Mouse (Mus musculus) forebrain, embryonic 11.5 days (tissue): ENCODE results near the gene Plcxd3. TPM values are rescaled to one million over a fixed set of nuclear protein-coding genes. Genes with fewer than 3 reads are reported as not detected.
A peak's percentile ranks its signal among the peaks of the same experiment; 100 is the strongest.

Source experiments
- ATAC-seq: fragments of 200-750 bp; cut with Nextera tagmentation; replicated peaks from 2 replicates; pipeline ENCODE4 v1.8.0; 2017; ENCODE audit warnings: moderate TSS enrichment; ENCODE audit not compliant: low FRiP score
- DNase-seq: peaks from one replicate; pipeline ENCODE4 v3.0.0-alpha.2; 2017; ENCODE audit warnings: low spot score
- H3K27ac ChIP-seq: fragments of 300-500 bp; sonication (generic); 2 replicates; pipeline ENCODE4 v1.5.1; 2014; ENCODE audit warnings: low read depth, low read length
- H3K27me3 ChIP-seq: fragments of 300-500 bp; sonication (generic); 2 replicates; pipeline ENCODE4 v1.6.1; 2014; ENCODE audit warnings: mild to moderate bottlenecking, low read length, mixed read lengths; ENCODE audit not compliant: control insufficient read depth, insufficient read depth
- H3K36me3 ChIP-seq: fragments of 300-500 bp; sonication (generic); 2 replicates; pipeline ENCODE4 v1.6.1; 2014; ENCODE audit warnings: mild to moderate bottlenecking, low read length, moderate library complexity, mixed read lengths; ENCODE audit not compliant: control insufficient read depth, insufficient read depth
- H3K4me1 ChIP-seq: fragments of 300-500 bp; sonication (generic); replicated peaks from 2 replicates; pipeline ENCODE4 v1.6.1; 2014; ENCODE audit warnings: low read length, mixed read lengths; ENCODE audit not compliant: control insufficient read depth, insufficient read depth
- H3K4me2 ChIP-seq: fragments of 300-500 bp; sonication (generic); 2 replicates; pipeline ENCODE4 v1.6.1; 2014; ENCODE audit warnings: low read depth, mild to moderate bottlenecking, low read length, moderate library complexity, mixed read lengths; ENCODE audit not compliant: severe bottlenecking
- H3K4me3 ChIP-seq: fragments of 300-500 bp; sonication (generic); 2 replicates; pipeline ENCODE4 v1.5.1; 2014; ENCODE audit warnings: low read depth, low read length
- H3K9ac ChIP-seq: fragments of 300-500 bp; sonication (generic); 2 replicates; pipeline ENCODE4 v1.6.1; 2014; ENCODE audit warnings: low read length
- H3K9me3 ChIP-seq: fragments of 300-500 bp; sonication (generic); 2 replicates; pipeline ENCODE4 v1.6.1; 2016; ENCODE audit warnings: low read length, mixed read lengths; ENCODE audit not compliant: control insufficient read depth
- WGBS: fragments of 180-500 bp; shearing (Covaris S2); extraction: QIAGEN DNeasy Blood & Tissue Kit; methylation state at CpG from one replicate; pipeline ENCODE4 v1.1.7; 2014; 5-methylcytosine and 5-hydroxymethylcytosine counted together
- polyA plus RNA-seq: library from polyadenylated mRNA; unstranded; fragments of >200 nt; fragmentation: Nextera tagmentation; extraction: Ambion mirVana; gene quantifications from 2 replicates; pipeline ENCODE4 v1.2.1, GENCODE M21; 2014

The Plcxd3 gene
- polyA plus RNA-seq, result 13.0 and 18.8 TPM in 2 replicates

DNA sequence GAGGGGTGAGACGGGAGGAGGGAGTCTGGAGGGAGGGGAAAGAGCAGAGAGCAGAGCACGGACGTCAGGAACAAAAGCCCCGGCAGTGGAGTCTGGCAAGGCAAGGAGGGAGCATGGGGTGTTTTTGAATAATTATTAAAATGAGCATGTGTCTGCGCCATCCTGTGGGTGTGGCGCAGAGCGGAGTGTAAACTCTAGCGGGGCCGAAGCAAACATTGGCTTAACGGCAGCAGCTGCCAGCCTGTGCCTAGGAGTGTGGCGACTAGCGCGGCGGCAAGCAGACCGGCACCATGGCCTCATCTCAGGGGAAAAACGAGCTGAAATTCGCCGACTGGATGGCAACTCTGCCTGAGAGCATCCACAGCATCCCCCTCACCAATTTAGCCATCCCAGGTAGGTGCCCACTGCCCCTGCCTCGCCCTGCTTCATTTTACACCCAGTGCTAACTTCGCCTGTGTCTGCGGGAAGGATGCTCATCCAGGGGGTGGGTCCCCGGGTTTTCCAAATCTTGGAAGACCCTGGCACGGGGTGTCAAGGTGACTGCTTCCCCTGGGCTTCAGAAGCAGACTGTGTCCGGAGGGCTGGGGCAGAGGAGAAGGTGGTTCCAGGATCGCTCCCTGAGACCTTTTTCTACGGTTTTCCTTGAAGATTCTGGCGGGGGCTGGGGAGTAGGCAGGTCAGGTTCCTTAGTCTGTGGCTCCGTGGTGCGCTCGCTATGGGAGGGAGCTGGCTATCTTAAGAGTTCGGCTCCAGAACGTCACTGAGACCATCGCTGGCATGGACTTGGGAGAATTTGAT lies at the start of gene Plcxd3:
Gene Plcxd3 (plus strand): TSS at position 69 of the 798 bp plus-strand sequence.
- Histone ChIP-seq H3K4me3 (peak within 1 kb of the TSS; percentile 44), H3K9ac (peak within 1 kb of the TSS; percentile 47), H3K4me2 (peak within 1 kb of the TSS; percentile 84), H3K36me3 (no peaks in the 10 kb centered on the region), H3K27ac (no peak within 1 kb of the TSS), H3K9me3 (no peaks in the 10 kb centered on the region), H3K4me1 (peaks cover 4% of the 10 kb centered on the region; the same call in 1 of the 2 replicates), H3K27me3 (peaks cover 2% of the 10 kb centered on the region; the same call in 1 of the 2 replicates)
- under 1% methylated on average over 33 of the region's 33 CpGs for WGBS
- ATAC-seq (peak; percentile 94), DNase-seq (peak; percentile 77)

DNA sequence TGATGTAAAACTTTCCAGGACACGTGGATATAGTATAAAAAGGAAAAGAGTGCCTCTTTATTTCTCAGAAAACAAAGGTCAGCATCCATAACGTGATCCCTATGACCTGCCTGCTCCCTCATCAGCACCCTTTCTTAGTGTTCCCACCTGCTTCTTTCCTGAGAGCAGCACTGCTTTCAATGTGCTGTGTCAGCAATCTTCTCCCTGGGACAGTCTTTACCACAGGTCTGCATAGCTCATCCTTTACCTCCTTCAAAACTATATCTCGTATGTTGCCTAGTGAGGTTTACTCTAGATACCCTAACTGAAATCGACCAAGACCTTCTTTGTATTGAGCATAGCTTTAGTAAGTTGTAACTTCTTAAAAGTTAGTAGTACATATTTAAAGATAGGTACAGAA lies 43.4 kb upstream of the Plcxd3 start:
- no peak for ATAC-seq
- no peak overlapping the region for H3K4me3 ChIP-seq
- H3K36me3 ChIP-seq, result no peaks in the 10 kb centered on the region
- no peak overlapping the region for H3K27ac ChIP-seq
- H3K4me2 ChIP-seq, result no peak overlapping the region
- H3K27me3 ChIP-seq, result no peaks in the 10 kb centered on the region
- WGBS, result 86% methylated on average over 4 of the region's 4 CpGs
- DNase-seq, result no peak
- no peaks in the 10 kb centered on the region for H3K9me3 ChIP-seq
- H3K9ac ChIP-seq, result no peak overlapping the region
- no peaks in the 10 kb centered on the region for H3K4me1 ChIP-seq

DNA sequence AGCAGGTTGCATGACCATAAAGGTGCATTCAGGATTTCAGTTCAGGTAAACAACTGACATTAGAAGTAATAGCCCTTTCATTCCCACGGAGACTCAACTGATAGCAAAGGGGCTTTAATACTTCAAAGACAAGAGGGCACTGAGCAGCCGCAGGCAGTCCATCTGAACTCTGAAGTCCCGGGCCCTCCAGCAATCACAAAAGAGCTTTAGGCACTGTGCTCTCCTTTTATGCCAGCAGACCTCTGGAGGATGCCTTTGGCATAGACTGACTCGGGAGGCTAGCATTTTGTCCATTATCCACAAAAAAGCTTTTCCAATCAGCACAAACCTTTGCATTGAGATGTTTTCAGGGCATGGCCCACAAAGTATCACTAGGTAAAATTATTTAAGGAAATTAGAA lies 33.7 kb upstream of the Plcxd3 start:
- H3K36me3 ChIP-seq, result no peaks in the 10 kb centered on the region
- no peak for ATAC-seq
- no peak overlapping the region for H3K9ac ChIP-seq
- no peak for DNase-seq
- no peak overlapping the region for H3K27ac ChIP-seq
- no peak overlapping the region for H3K4me2 ChIP-seq
- WGBS, result 8% methylated on average over 4 of the region's 4 CpGs
- H3K4me3 ChIP-seq, result no peak overlapping the region
- no peaks in the 10 kb centered on the region for H3K4me1 ChIP-seq
- no peaks in the 10 kb centered on the region for H3K27me3 ChIP-seq
- no peaks in the 10 kb centered on the region for H3K9me3 ChIP-seq

DNA sequence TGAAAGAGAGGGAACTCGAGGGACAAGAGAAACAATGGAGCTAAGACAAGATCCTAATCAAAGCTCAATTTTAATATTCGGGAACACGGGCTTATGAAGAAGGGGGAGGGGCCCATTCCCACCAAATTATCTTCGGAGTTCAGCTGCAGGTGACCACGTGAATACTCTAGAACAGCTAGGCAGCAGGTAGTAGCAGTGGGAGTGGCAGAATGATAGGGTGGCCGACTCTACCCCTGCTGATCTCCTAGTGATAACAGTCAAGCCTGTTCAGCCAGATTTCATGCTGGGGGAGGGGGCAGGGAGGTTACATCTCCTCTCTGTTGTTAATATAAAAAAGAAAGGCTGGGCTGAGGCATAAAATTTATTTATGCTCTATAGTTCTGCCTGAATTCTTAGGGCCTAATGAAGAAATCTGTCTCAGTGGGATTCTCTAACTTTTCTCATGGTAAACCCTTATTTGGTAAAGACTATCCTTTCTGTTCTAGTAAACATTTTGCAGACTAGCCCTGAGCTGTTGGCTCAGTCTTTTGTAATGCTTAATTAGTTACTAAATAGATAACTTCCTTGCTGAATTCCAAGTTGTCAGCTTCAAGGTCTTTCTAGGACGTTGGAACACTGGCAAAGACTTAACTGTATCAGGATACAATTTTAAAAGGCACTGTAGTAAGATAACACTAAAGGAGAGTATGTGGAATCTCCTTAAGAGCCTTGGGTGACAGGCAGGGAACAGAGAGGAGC lies 26.3 kb upstream of the Plcxd3 start:
- Histone ChIP-seq H3K4me1 (no peaks in the 10 kb centered on the region), H3K27ac (no peak overlapping the region), H3K4me3 (no peak overlapping the region), H3K4me2 (no peak overlapping the region), H3K9ac (no peak overlapping the region), H3K9me3 (no peaks in the 10 kb centered on the region), H3K27me3 (no peaks in the 10 kb centered on the region), H3K36me3 (no peaks in the 10 kb centered on the region)
- DNase-seq (no peak), ATAC-seq (no peak)
- WGBS, result 41% methylated on average over 7 of the region's 7 CpGs

DNA sequence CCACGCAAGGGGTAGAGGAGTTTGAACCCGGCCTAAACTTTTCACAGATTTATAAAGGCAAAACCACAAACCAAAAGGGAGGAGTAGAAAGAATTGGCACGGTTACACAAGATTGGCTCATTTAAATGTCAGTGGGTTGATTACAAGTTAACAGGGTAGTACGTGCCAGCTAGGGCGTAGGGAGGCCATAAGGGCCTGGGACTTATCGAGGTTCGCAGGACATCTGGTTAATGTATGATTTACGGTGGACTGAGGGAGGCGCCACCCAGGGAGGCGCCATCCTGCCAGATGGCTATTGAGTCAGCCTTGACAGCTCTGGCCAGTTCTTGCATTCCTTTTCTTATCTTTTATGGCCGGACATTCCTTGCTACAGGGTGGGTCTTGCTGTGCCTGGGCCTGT lies 18.9 kb upstream of the Plcxd3 start:
- DNase-seq, result no peak
- H3K36me3 ChIP-seq, result no peaks in the 10 kb centered on the region
- no peak for ATAC-seq
- no peak overlapping the region for H3K4me3 ChIP-seq
- no peak overlapping the region for H3K4me2 ChIP-seq
- H3K27ac ChIP-seq, result no peak overlapping the region
- WGBS, result 88% methylated on average over 11 of the region's 11 CpGs
- H3K4me1 ChIP-seq, result no peaks in the 10 kb centered on the region
- H3K9ac ChIP-seq, result no peak overlapping the region
- no peaks in the 10 kb centered on the region for H3K27me3 ChIP-seq
- no peaks in the 10 kb centered on the region for H3K9me3 ChIP-seq

DNA sequence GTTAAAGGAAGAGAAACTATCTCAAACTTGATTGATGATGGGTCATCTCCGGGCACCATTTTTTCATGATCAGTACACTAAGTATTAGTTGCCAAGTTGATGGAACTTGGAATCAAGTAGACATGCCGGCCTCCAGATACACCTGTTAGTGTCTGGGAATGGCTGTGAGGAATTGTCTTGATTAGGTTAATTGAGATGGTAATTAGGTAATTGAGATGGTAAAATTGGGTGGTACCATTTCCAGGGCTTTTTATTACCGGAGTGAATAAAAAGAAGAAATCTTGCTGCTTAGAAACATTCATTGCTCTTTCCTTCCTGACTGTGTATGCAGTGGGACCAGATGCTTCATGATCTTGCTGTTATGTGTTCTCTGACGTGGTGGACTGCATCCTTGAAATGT lies 17.6 kb upstream of the Plcxd3 start:
- Histone ChIP-seq H3K27ac (no peak overlapping the region), H3K9ac (no peak overlapping the region), H3K36me3 (no peaks in the 10 kb centered on the region), H3K4me2 (no peak overlapping the region), H3K4me3 (no peak overlapping the region), H3K9me3 (no peaks in the 10 kb centered on the region), H3K27me3 (no peaks in the 10 kb centered on the region), H3K4me1 (no peaks in the 10 kb centered on the region)
- DNase-seq (no peak), ATAC-seq (no peak)
- 81% methylated on average over 4 of the region's 4 CpGs for WGBS

DNA sequence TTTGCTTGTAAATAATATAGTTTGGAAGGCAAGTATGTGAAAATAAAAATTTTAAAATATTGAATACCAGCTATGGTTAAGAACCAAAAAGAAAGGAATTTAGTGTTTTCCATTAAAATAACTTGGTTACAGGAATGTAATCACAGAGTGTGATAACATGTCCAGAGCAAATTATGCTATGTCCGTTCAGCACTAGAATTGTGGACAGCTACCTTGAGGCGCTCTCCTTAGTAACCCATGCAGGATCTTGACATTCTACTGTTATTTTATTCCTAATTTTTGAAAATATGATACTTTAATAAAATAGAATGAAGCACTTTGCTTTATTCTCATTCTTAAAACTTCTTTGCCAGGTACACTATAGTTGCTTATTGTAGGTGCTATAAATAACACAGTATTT lies 7.5 kb upstream of the Plcxd3 start:
- no peak overlapping the region for H3K4me3 ChIP-seq
- no peaks in the 10 kb centered on the region for H3K36me3 ChIP-seq
- no peaks in the 10 kb centered on the region for H3K4me1 ChIP-seq
- no peak overlapping the region for H3K9ac ChIP-seq
- no peak overlapping the region for H3K27ac ChIP-seq
- H3K9me3 ChIP-seq, result no peaks in the 10 kb centered on the region
- H3K4me2 ChIP-seq, result no peak overlapping the region
- no peaks in the 10 kb centered on the region for H3K27me3 ChIP-seq
- WGBS, result 76% methylated on average over 2 of the region's 2 CpGs
- DNase-seq, result no peak
- ATAC-seq, result no peak

DNA sequence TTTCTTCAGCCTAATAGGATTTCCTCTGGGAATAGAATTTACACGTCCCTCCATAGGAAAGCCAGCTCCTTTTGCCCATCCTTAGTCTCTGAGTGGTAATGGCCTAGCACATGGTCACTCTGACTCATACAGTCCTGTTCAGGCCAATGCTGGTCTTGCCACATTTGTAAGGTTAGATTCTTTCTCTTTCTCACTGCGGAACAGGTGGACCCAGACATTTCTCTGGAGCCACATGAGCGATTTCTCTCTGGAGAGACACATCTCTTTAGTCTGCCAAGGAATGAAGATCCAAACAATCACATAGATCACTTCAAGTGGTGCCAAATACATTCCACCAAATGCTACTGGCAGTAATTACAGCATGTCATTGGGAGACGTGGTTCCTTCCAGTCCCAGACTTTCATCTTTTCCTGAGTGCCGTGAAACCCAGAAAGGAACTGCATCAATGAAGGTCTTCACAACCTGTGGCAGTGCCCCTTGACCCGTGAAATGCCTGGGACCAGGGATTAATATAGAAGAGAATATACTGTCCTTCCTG lies 769 bp upstream of the Plcxd3 start:
- H3K36me3 ChIP-seq, result no peaks in the 10 kb centered on the region
- ATAC-seq (no peak), DNase-seq (no peak)
- H3K27me3 ChIP-seq, result peaks cover 2% of the 10 kb centered on the region; the same call in 1 of the 2 replicates
- peaks cover 4% of the 10 kb centered on the region; the same call in 1 of the 2 replicates for H3K4me1 ChIP-seq
- peak overlapping the region; percentile 1; the same call in 1 of the 2 replicates for H3K4me3 ChIP-seq
- 42% methylated on average over 6 of the region's 6 CpGs for WGBS
- peak overlapping the region; percentile 84; the same call in 1 of the 2 replicates for H3K4me2 ChIP-seq
- no peak overlapping the region; the same call in 1 of the 2 replicates for H3K9ac ChIP-seq
- no peak overlapping the region for H3K27ac ChIP-seq
- H3K9me3 ChIP-seq, result no peaks in the 10 kb centered on the region
